Mouse (Mus musculus) hematopoietic stem cell, adult 5-6 weeks (primary cell): ENCODE results near the gene Gm17654. TPM values are rescaled to one million over a fixed set of nuclear protein-coding genes. Genes with fewer than 3 reads are reported as not detected.
"Not testable (repeated sequence)": the region's sequence is repeated elsewhere in the genome, so short reads cannot be mapped to it uniquely, and the experiment has no call there.

Experiments
- ATAC-seq, 2 experiments: fragments of 125-278 bp in 1 of 2; replicated peaks in 1 of 2; 2 replicates each; pipeline ENCODE4 v1.8.0; 2016 to 2017; ENCODE audit warnings: inconsistent platforms in 2 of 2, mild to moderate bottlenecking in 2 of 2, moderate number of reproducible peaks in 2 of 2, low read depth in 1 of 2, moderate TSS enrichment in 1 of 2; ENCODE audit not compliant: low FRiP score in 2 of 2, poor library complexity in 2 of 2, severe bottlenecking in 2 of 2, insufficient read depth in 1 of 2, low TSS enrichment in 1 of 2
- total RNA-seq: library from RNA; stranded (forward); fragments of 172-1452, 232-1000 nt; gene quantifications from 2 replicates; pipeline ENCODE4 v1.2.3, GENCODE M21; 2017

Gene Gm17654
- total RNA-seq: not detected in 2 replicates

GRCm38 (mm10) chr14:43579046-43579445 lies at the start of gene Gm17654:
Gm17654 (minus strand) TSS chr14:43579146.
- not testable (repeated sequence) for ATAC-seq

GRCm38 (mm10) chr14:43607913-43608312 lies 29.0 kb upstream of the Gm17654 start, which contains the start of gene Gm10375:
Gm10375 (minus strand) TSS chr14:43608013.
- ATAC-seq: not testable (repeated sequence)

GRCm38 (mm10) chr14:43577969-43578368 lies 977 bp downstream of the Gm17654 start:
- not testable (repeated sequence) for ATAC-seq

GRCm38 (mm10) chr14:43552271-43552670 lies 26.7 kb downstream of the Gm17654 start:
- ATAC-seq: not testable (repeated sequence)

GRCm38 (mm10) chr14:43546281-43546680 lies 32.7 kb downstream of the Gm17654 start:
- ATAC-seq: not testable (repeated sequence)

- not testable (repeated sequence) for ATAC-seq
Measured at GRCm38 (mm10) chr14:43543276-43543675, 35.7 kb downstream of the Gm17654 start, which contains the start of gene Gm5799. Gm5799 (plus strand) TSS chr14:43543576.

- ATAC-seq: not testable (repeated sequence)
Measured at GRCm38 (mm10) chr14:43538144-43538543, 40.8 kb downstream of the Gm17654 start.

GRCm38 (mm10) chr14:43532387-43532786 lies 46.6 kb downstream of the Gm17654 start:
- ATAC-seq: not testable (repeated sequence)

- ATAC-seq: not testable (repeated sequence)
Measured at GRCm38 (mm10) chr14:43532011-43532383, 46.9 kb downstream of the Gm17654 start.

GRCm38 (mm10) chr14:43531052-43532010 lies 47.6 kb downstream of the Gm17654 start:
- not testable (repeated sequence) for ATAC-seq

Other genes starting within 250 kb of the Gm17654 start
- gene 1700001F09Rik, start 231.3 kb downstream of the Gm17654 start, total RNA-seq: not detected in 2 replicates
- gene Gm8138, start 162.8 kb downstream of the Gm17654 start, total RNA-seq: not detected in 2 replicates
- not detected in 2 replicates for gene Gm5799, start 35.6 kb downstream of the Gm17654 start, total RNA-seq
- gene Gm10375, start 28.9 kb upstream of the Gm17654 start, total RNA-seq: not detected in 2 replicates
- not detected in 2 replicates for gene Gm8165, start 98.1 kb upstream of the Gm17654 start, total RNA-seq
- 1.0 and 7.3 TPM in 2 replicates for gene Gm7324, start 118.7 kb upstream of the Gm17654 start, total RNA-seq
- not detected in 2 replicates for gene Gm16506, start 148.3 kb upstream of the Gm17654 start, total RNA-seq
- not detected in 2 replicates for gene Gm6526, start 168.7 kb upstream of the Gm17654 start, total RNA-seq
- gene Gm8180, start 205.6 kb upstream of the Gm17654 start, total RNA-seq: not detected in 2 replicates